Mouse (Mus musculus): Measurements from ENCODE around the gene Apoa1. TPM values are rescaled to one million over a fixed set of nuclear protein-coding genes. Genes with fewer than 3 reads are reported as not detected.

Gene Apoa1
- polyA plus RNA-seq (2014; fragmentation: Nextera tagmentation; extraction: Ambion mirVana): 1,257 and 1,278 TPM in 2 replicates

GRCm38 (mm10) chr9:46228491-46228890 is at the start of gene Apoa1:
Apoa1 (plus strand) TSS chr9:46228580.
- no peak for DNase-seq (ENCODE audit: low spot score)
- Histone ChIP-seq H3K4me2 (peak within 1 kb of the TSS; percentile 86), H3K36me3 (ENCODE audit: control insufficient read depth, insufficient read depth, low read length) (no peaks in the 10 kb centered on the region), H3K27ac (ENCODE audit: low read depth, low read length) (peak within 1 kb of the TSS; percentile 37), H3K27me3 (replicated peaks; ENCODE audit: control insufficient read depth, insufficient read depth, low read length) (no peaks in the 10 kb centered on the region; the same call in none of the 2 replicates), H3K4me1 (replicated peaks; ENCODE audit: control insufficient read depth, insufficient read depth, low read length) (peaks cover 11% of the 10 kb centered on the region), H3K9me3 (ENCODE audit: control insufficient read depth, low read length) (no peaks in the 10 kb centered on the region), H3K4me3 (ENCODE audit: low read depth, low read length) (peak within 1 kb of the TSS; percentile 60), H3K9ac (ENCODE audit: low read depth, low read length) (0 out of 2 replicates have a peak within 1 kb of the TSS, but pooled peaks have one; percentile 1)
- ATAC-seq (replicated peaks; ENCODE audit: low FRiP score): peak; percentile 29
- 58% methylated on average over 9 of the region's 9 CpGs for WGBS

- no peaks in the 10 kb centered on the region for H3K27me3 ChIP-seq (replicated peaks; ENCODE audit: control insufficient read depth, insufficient read depth, low read length)
- ATAC-seq (replicated peaks; ENCODE audit: low FRiP score): no peak
- H3K4me1 ChIP-seq (replicated peaks; ENCODE audit: control insufficient read depth, insufficient read depth, low read length): peaks cover 17% of the 10 kb centered on the region
- 0 out of 2 replicates have a peak, but pooled peaks cover 7% of the 10 kb centered on the region for H3K36me3 ChIP-seq (ENCODE audit: control insufficient read depth, insufficient read depth, low read length)
- H3K4me2 ChIP-seq: no peak overlapping the region
- 90% methylated on average over 9 of the region's 9 CpGs for WGBS
- H3K27ac ChIP-seq (ENCODE audit: low read depth, low read length): no peak overlapping the region
- H3K4me3 ChIP-seq (ENCODE audit: low read depth, low read length): no peak overlapping the region
- no peak for DNase-seq (ENCODE audit: low spot score)
- no peak overlapping the region for H3K9ac ChIP-seq (ENCODE audit: low read depth, low read length)
- H3K9me3 ChIP-seq (ENCODE audit: control insufficient read depth, low read length): no peaks in the 10 kb centered on the region
These were observed 49.8 kb upstream of the Apoa1 start for GRCm38 (mm10) chr9:46178595-46178994.

DNA sequence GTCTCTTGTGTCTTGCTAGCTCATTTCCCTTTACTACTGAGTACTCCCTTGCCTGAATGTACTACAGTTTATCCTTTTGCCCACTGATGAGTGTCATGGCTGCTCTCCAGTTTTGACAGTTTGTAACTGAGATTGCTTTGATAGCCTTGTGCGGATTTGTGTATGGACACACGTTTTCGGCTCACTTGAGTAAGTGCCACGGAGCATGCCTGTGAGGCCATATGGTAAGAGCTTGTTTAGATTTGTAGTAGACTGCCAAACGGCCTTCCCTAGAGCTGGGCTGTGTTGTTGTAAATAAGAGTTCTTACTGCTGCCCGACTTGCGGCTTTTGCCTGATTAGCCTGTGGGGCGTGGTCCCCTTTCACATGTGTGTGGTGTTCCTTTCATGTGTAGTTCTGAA is 47.1 kb upstream of the Apoa1 start:
- WGBS: 81% methylated on average over 8 of the region's 8 CpGs
- DNase-seq (ENCODE audit: low spot score): no peak
- no peak overlapping the region for H3K4me3 ChIP-seq (ENCODE audit: low read depth, low read length)
- H3K27ac ChIP-seq (ENCODE audit: low read depth, low read length): no peak overlapping the region
- no peak overlapping the region for H3K4me2 ChIP-seq
- H3K9me3 ChIP-seq (ENCODE audit: control insufficient read depth, low read length): no peaks in the 10 kb centered on the region
- H3K27me3 ChIP-seq (replicated peaks; ENCODE audit: control insufficient read depth, insufficient read depth, low read length): no peaks in the 10 kb centered on the region
- 0 out of 2 replicates have a peak, but pooled peaks cover 7% of the 10 kb centered on the region for H3K36me3 ChIP-seq (ENCODE audit: control insufficient read depth, insufficient read depth, low read length)
- H3K9ac ChIP-seq (ENCODE audit: low read depth, low read length): no peak overlapping the region
- no peak for ATAC-seq (replicated peaks; ENCODE audit: low FRiP score)
- H3K4me1 ChIP-seq (replicated peaks; ENCODE audit: control insufficient read depth, insufficient read depth, low read length): peaks cover under 1% of the 10 kb centered on the region; the same call in 1 of the 2 replicates

- no peaks in the 10 kb centered on the region for H3K9me3 ChIP-seq (ENCODE audit: control insufficient read depth, low read length)
- no peak overlapping the region for H3K9ac ChIP-seq (ENCODE audit: low read depth, low read length)
- no peak overlapping the region for H3K27ac ChIP-seq (ENCODE audit: low read depth, low read length)
- H3K4me3 ChIP-seq (ENCODE audit: low read depth, low read length): no peak overlapping the region
- no peaks in the 10 kb centered on the region for H3K36me3 ChIP-seq (ENCODE audit: control insufficient read depth, insufficient read depth, low read length)
- H3K27me3 ChIP-seq (replicated peaks; ENCODE audit: control insufficient read depth, insufficient read depth, low read length): no peaks in the 10 kb centered on the region
- 71% methylated on average over 5 of the region's 5 CpGs for WGBS
- no peaks in the 10 kb centered on the region for H3K4me1 ChIP-seq (replicated peaks; ENCODE audit: control insufficient read depth, insufficient read depth, low read length)
- DNase-seq (ENCODE audit: low spot score): no peak
- ATAC-seq (replicated peaks; ENCODE audit: low FRiP score): no peak
- H3K4me2 ChIP-seq: no peak overlapping the region
These were observed 43.8 kb upstream of the Apoa1 start for GRCm38 (mm10) chr9:46184542-46184941.

GRCm38 (mm10) chr9:46185191-46185590 is 43.2 kb upstream of the Apoa1 start:
- Histone ChIP-seq H3K36me3 (ENCODE audit: control insufficient read depth, insufficient read depth, low read length) (no peaks in the 10 kb centered on the region), H3K9ac (ENCODE audit: low read depth, low read length) (no peak overlapping the region), H3K4me3 (ENCODE audit: low read depth, low read length) (no peak overlapping the region), H3K4me1 (replicated peaks; ENCODE audit: control insufficient read depth, insufficient read depth, low read length) (no peaks in the 10 kb centered on the region), H3K9me3 (ENCODE audit: control insufficient read depth, low read length) (no peaks in the 10 kb centered on the region), H3K27me3 (replicated peaks; ENCODE audit: control insufficient read depth, insufficient read depth, low read length) (no peaks in the 10 kb centered on the region), H3K4me2 (no peak overlapping the region), H3K27ac (ENCODE audit: low read depth, low read length) (no peak overlapping the region)
- DNase-seq (ENCODE audit: low spot score) (no peak), ATAC-seq (replicated peaks; ENCODE audit: low FRiP score) (no peak)
- whole genome bisulfite sequencing: 37% methylated on average over 2 of the region's 2 CpGs

- WGBS: 77% methylated on average over 1 of the region's 1 CpGs
- DNase-seq (ENCODE audit: low spot score): no peak
- Histone ChIP-seq H3K27ac (ENCODE audit: low read depth, low read length) (no peak overlapping the region), H3K9ac (ENCODE audit: low read depth, low read length) (no peak overlapping the region), H3K36me3 (ENCODE audit: control insufficient read depth, insufficient read depth, low read length) (no peaks in the 10 kb centered on the region), H3K4me3 (ENCODE audit: low read depth, low read length) (no peak overlapping the region), H3K4me1 (replicated peaks; ENCODE audit: control insufficient read depth, insufficient read depth, low read length) (no peaks in the 10 kb centered on the region), H3K4me2 (no peak overlapping the region), H3K27me3 (replicated peaks; ENCODE audit: control insufficient read depth, insufficient read depth, low read length) (no peaks in the 10 kb centered on the region), H3K9me3 (ENCODE audit: control insufficient read depth, low read length) (no peaks in the 10 kb centered on the region)
- no peak for ATAC-seq (replicated peaks; ENCODE audit: low FRiP score)
These were observed 42.0 kb upstream of the Apoa1 start for GRCm38 (mm10) chr9:46186387-46186786.

GRCm38 (mm10) chr9:46188370-46188769 is 40.0 kb upstream of the Apoa1 start:
- Histone ChIP-seq H3K27me3 (replicated peaks; ENCODE audit: control insufficient read depth, insufficient read depth, low read length) (no peaks in the 10 kb centered on the region), H3K4me3 (ENCODE audit: low read depth, low read length) (no peak overlapping the region), H3K9me3 (ENCODE audit: control insufficient read depth, low read length) (no peaks in the 10 kb centered on the region), H3K36me3 (ENCODE audit: control insufficient read depth, insufficient read depth, low read length) (no peaks in the 10 kb centered on the region), H3K9ac (ENCODE audit: low read depth, low read length) (no peak overlapping the region), H3K27ac (ENCODE audit: low read depth, low read length) (no peak overlapping the region), H3K4me2 (no peak overlapping the region), H3K4me1 (replicated peaks; ENCODE audit: control insufficient read depth, insufficient read depth, low read length) (no peaks in the 10 kb centered on the region)
- DNase-seq (ENCODE audit: low spot score) (no peak), ATAC-seq (replicated peaks; ENCODE audit: low FRiP score) (no peak)
- WGBS: 88% methylated on average over 4 of the region's 4 CpGs

- no peak for ATAC-seq (replicated peaks; ENCODE audit: low FRiP score)
These were observed 39.4 kb upstream of the Apoa1 start for GRCm38 (mm10) chr9:46188956-46189355.

GRCm38 (mm10) chr9:46189381-46189780 is 39.0 kb upstream of the Apoa1 start:
- Histone ChIP-seq H3K4me1 (replicated peaks; ENCODE audit: control insufficient read depth, insufficient read depth, low read length) (no peaks in the 10 kb centered on the region), H3K9me3 (ENCODE audit: control insufficient read depth, low read length) (no peaks in the 10 kb centered on the region), H3K27ac (ENCODE audit: low read depth, low read length) (no peak overlapping the region), H3K27me3 (replicated peaks; ENCODE audit: control insufficient read depth, insufficient read depth, low read length) (no peaks in the 10 kb centered on the region), H3K4me3 (ENCODE audit: low read depth, low read length) (no peak overlapping the region), H3K4me2 (no peak overlapping the region), H3K36me3 (ENCODE audit: control insufficient read depth, insufficient read depth, low read length) (no peaks in the 10 kb centered on the region), H3K9ac (ENCODE audit: low read depth, low read length) (no peak overlapping the region)
- ATAC-seq (replicated peaks; ENCODE audit: low FRiP score) (no peak), DNase-seq (ENCODE audit: low spot score) (no peak)
- 86% methylated on average over 10 of the region's 10 CpGs for WGBS

More at GRCm38 (mm10) chr9:46188956-46189355, 39.4 kb upstream of the Apoa1 start:
- H3K27me3 ChIP-seq (replicated peaks; ENCODE audit: control insufficient read depth, insufficient read depth, low read length): no peaks in the 10 kb centered on the region
- no peak overlapping the region for H3K27ac ChIP-seq (ENCODE audit: low read depth, low read length)
- no peaks in the 10 kb centered on the region for H3K9me3 ChIP-seq (ENCODE audit: control insufficient read depth, low read length)
- no peak overlapping the region for H3K4me2 ChIP-seq
- H3K36me3 ChIP-seq (ENCODE audit: control insufficient read depth, insufficient read depth, low read length): no peaks in the 10 kb centered on the region
- H3K4me1 ChIP-seq (replicated peaks; ENCODE audit: control insufficient read depth, insufficient read depth, low read length): no peaks in the 10 kb centered on the region
- DNase-seq (ENCODE audit: low spot score): no peak
- H3K4me3 ChIP-seq (ENCODE audit: low read depth, low read length): no peak overlapping the region
- 91% methylated on average over 5 of the region's 5 CpGs for WGBS
- H3K9ac ChIP-seq (ENCODE audit: low read depth, low read length): no peak overlapping the region

All from liver, embryonic 11.5 days (tissue).